Mouse (Mus musculus): ENCODE measurements at regions not wholly inside any gene's neighbourhood (a gene's known extent, or its start where the extent isn't known, plus 50 kb on each side); places are given as distances from the start of the nearest gene placed in this dataset.

- WGBS = 22% methylated on average over 6 of the region's 6 CpGs
- H3K4me1 ChIP-seq (replicated peaks; ENCODE audit: insufficient read depth, low read length) = no peaks in the 10 kb centered on the region
- H3K9me3 ChIP-seq (replicated peaks; ENCODE audit: low read length) = no peaks in the 10 kb centered on the region
- no peaks in the 10 kb centered on the region for H3K27me3 ChIP-seq (ENCODE audit: insufficient read depth, low read length)
- no peak overlapping the region for H3K9ac ChIP-seq (ENCODE audit: low read depth, low read length)
- H3K36me3 ChIP-seq (ENCODE audit: insufficient read depth, low read length) = no peaks in the 10 kb centered on the region
- no peak for DNase-seq (ENCODE audit: low spot score)
- no peak overlapping the region for H3K27ac ChIP-seq
- no peak overlapping the region for H3K4me3 ChIP-seq (replicated peaks; ENCODE audit: low read depth, low read length)
- no peak for TF ChIP-seq CTCF (IDR thresholded peaks at IDR 0.05; ENCODE audit: low read depth)
- ATAC-seq (replicated peaks; ENCODE audit: low FRiP score, low read depth) = no peak
- H3K4me2 ChIP-seq (ENCODE audit: low read length) = no peak overlapping the region
Observed at GRCm38 (mm10) chr14:101382838-101383237, 182.7 kb upstream of the Prr30 start.

DNA sequence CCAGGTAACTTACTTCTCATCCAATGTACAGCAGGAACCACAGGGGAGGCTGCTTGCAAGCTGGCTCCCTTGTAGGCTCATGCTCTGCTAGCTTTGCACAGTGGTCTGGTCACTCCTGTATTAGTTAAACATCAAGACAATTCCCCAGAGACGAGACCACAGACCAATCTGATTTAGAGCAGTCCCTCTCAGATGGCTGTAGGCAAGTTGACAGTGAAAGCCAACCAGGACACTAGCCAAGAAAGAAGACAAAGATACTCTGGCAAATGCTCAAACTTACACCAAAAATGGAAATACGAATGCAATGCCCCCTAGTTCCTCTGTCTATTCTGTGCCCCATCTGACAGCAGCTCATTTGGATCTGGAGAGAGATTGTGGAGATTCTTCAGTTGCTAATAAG, 181.8 kb upstream of the Prr30 start:
- Histone ChIP-seq H3K27me3 (ENCODE audit: insufficient read depth, low read length) (no peaks in the 10 kb centered on the region), H3K4me2 (ENCODE audit: low read length) (no peak overlapping the region), H3K4me3 (replicated peaks; ENCODE audit: low read depth, low read length) (no peak overlapping the region), H3K27ac (no peak overlapping the region), H3K9ac (ENCODE audit: low read depth, low read length) (no peak overlapping the region), H3K36me3 (ENCODE audit: insufficient read depth, low read length) (no peaks in the 10 kb centered on the region), H3K9me3 (replicated peaks; ENCODE audit: low read length) (no peaks in the 10 kb centered on the region), H3K4me1 (replicated peaks; ENCODE audit: insufficient read depth, low read length) (no peaks in the 10 kb centered on the region)
- DNase-seq (ENCODE audit: low spot score) (no peak), ATAC-seq (replicated peaks; ENCODE audit: low FRiP score, low read depth) (no peak)
- TF ChIP-seq CTCF (IDR thresholded peaks at IDR 0.05; ENCODE audit: low read depth) = no peak
- 81% methylated on average over 2 of the region's 2 CpGs for WGBS

DNA sequence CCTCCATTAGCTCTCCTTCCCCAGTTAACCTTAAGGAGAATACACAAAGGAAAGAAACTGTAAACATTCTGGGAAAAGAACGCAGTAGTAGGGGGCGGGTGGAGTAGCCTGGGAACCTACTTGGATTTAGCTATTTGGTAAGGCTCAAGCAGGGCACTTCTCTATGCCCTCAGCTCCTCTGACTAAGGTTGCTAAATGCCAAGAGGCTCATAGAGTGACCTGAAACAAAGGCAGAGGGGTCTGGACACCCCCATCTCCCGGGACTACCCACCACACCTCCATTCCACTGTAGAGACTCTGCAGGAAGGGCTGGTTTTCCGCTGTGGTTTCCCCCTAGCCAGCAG, 179.5 kb upstream of the Prr30 start:
- ATAC-seq (replicated peaks; ENCODE audit: low FRiP score, low read depth) = peak; percentile 40; the same call in 1 of the 2 replicates
- H3K27ac ChIP-seq = no peak overlapping the region

DNA sequence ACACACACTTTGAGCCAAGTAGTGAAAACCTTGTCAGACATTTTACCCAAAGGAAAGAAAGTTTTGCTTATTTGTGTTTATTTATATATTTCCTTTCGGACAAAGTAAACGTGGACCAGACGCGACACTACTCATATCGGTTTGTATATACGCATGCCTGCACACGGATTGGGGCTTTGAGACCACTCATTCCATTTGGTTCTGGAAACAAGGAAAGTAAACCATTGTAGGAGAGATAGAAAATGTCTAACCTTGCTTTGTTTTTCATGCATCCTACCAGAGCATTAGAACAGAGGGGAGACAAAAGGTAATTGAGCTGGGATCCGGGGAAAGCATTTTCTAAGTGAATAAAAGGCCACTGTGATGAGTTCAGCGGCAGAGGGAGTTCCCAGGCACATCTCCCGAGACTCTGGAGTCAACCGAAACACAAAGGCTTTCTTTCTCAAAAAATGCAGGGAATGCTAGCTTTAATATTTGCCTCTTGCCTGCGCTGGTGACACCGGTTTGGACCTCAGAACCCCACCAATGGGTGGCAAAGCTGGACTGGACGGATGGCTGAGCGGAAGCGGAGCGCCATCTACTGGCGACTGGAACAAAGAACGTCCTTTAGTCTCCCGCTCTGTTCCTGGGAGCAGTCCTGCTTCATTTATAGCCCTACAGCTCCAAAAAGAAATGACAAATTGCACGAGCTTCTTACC, 179.0 kb upstream of the Prr30 start:
- TF ChIP-seq CTCF (IDR thresholded peaks at IDR 0.05; ENCODE audit: low read depth) = peak; percentile 94
- H3K27me3 ChIP-seq (ENCODE audit: insufficient read depth, low read length) = no peaks in the 10 kb centered on the region
- no peak overlapping the region for H3K27ac ChIP-seq
- DNase-seq (ENCODE audit: low spot score) (peak; percentile 85), ATAC-seq (replicated peaks; ENCODE audit: low FRiP score, low read depth) (peak; percentile 80)
- H3K9me3 ChIP-seq (replicated peaks; ENCODE audit: low read length) = no peaks in the 10 kb centered on the region
- no peaks in the 10 kb centered on the region for H3K36me3 ChIP-seq (ENCODE audit: insufficient read depth, low read length)
- peak overlapping the region; percentile 48 for H3K4me2 ChIP-seq (ENCODE audit: low read length)
- WGBS = 26% methylated on average over 21 of the region's 21 CpGs
- 0 out of 2 replicates have a peak overlapping the region, but pooled peaks have one; percentile 15 for H3K4me3 ChIP-seq (replicated peaks; ENCODE audit: low read depth, low read length)
- H3K9ac ChIP-seq (ENCODE audit: low read depth, low read length) = no peak overlapping the region
- H3K4me1 ChIP-seq (replicated peaks; ENCODE audit: insufficient read depth, low read length) = no peaks in the 10 kb centered on the region

More for the DNA sequence above, 179.5 kb upstream of the Prr30 start:
- Histone ChIP-seq H3K9me3 (replicated peaks; ENCODE audit: low read length) (no peaks in the 10 kb centered on the region), H3K36me3 (ENCODE audit: insufficient read depth, low read length) (no peaks in the 10 kb centered on the region), H3K4me2 (ENCODE audit: low read length) (peak overlapping the region; percentile 48; the same call in 1 of the 2 replicates), H3K4me1 (replicated peaks; ENCODE audit: insufficient read depth, low read length) (no peaks in the 10 kb centered on the region), H3K9ac (ENCODE audit: low read depth, low read length) (no peak overlapping the region), H3K27me3 (ENCODE audit: insufficient read depth, low read length) (no peaks in the 10 kb centered on the region), H3K4me3 (replicated peaks; ENCODE audit: low read depth, low read length) (no peak overlapping the region)
- WGBS = 48% methylated on average over 4 of the region's 4 CpGs
- no peak for DNase-seq (ENCODE audit: low spot score)
- TF ChIP-seq CTCF (IDR thresholded peaks at IDR 0.05; ENCODE audit: low read depth) = no peak

DNA sequence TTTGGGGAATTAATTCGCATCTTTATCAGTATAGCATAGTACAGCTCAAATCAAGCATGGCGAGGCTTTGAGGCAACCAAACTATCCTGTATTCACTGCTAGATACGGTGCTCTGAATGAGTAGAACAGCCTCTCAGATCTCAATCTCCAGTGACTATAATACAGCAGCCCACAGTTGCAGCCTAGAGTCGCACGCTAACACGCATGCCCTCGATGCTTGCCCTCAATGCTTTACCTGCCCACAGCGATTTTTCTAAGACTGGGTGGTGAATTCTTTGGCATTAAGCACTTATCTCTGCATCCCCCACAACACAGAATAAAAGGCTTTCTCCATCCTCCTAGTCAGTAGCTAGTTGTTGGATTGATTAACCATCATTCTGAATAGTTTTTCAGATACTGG, 178.4 kb upstream of the Prr30 start:
- 83% methylated on average over 8 of the region's 8 CpGs for WGBS
- no peak overlapping the region for H3K9ac ChIP-seq (ENCODE audit: low read depth, low read length)
- no peaks in the 10 kb centered on the region for H3K4me1 ChIP-seq (replicated peaks; ENCODE audit: insufficient read depth, low read length)
- ATAC-seq (replicated peaks; ENCODE audit: low FRiP score, low read depth) = no peak
- H3K4me3 ChIP-seq (replicated peaks; ENCODE audit: low read depth, low read length) = no peak overlapping the region
- no peak for TF ChIP-seq CTCF (IDR thresholded peaks at IDR 0.05; ENCODE audit: low read depth)
- no peaks in the 10 kb centered on the region for H3K27me3 ChIP-seq (ENCODE audit: insufficient read depth, low read length)
- no peaks in the 10 kb centered on the region for H3K9me3 ChIP-seq (replicated peaks; ENCODE audit: low read length)
- no peak overlapping the region for H3K27ac ChIP-seq
- no peak for DNase-seq (ENCODE audit: low spot score)
- no peak overlapping the region for H3K4me2 ChIP-seq (ENCODE audit: low read length)
- H3K36me3 ChIP-seq (ENCODE audit: insufficient read depth, low read length) = no peaks in the 10 kb centered on the region

GRCm38 (mm10) chr14:101376690-101377089, 176.6 kb upstream of the Prr30 start:
- peak; percentile 15 for DNase-seq (ENCODE audit: low spot score)
- H3K4me3 ChIP-seq (replicated peaks; ENCODE audit: low read depth, low read length) = no peak overlapping the region
- no peaks in the 10 kb centered on the region for H3K27me3 ChIP-seq (ENCODE audit: insufficient read depth, low read length)
- H3K36me3 ChIP-seq (ENCODE audit: insufficient read depth, low read length) = no peaks in the 10 kb centered on the region
- no peak for ATAC-seq (replicated peaks; ENCODE audit: low FRiP score, low read depth)
- TF ChIP-seq CTCF (IDR thresholded peaks at IDR 0.05; ENCODE audit: low read depth) = no peak
- H3K9ac ChIP-seq (ENCODE audit: low read depth, low read length) = no peak overlapping the region
- H3K9me3 ChIP-seq (replicated peaks; ENCODE audit: low read length) = no peaks in the 10 kb centered on the region
- H3K4me1 ChIP-seq (replicated peaks; ENCODE audit: insufficient read depth, low read length) = no peaks in the 10 kb centered on the region
- H3K4me2 ChIP-seq (ENCODE audit: low read length) = no peak overlapping the region
- H3K27ac ChIP-seq = no peak overlapping the region
- 89% methylated on average over 1 of the region's 1 CpGs for WGBS

GRCm38 (mm10) chr14:101375833-101376232, 175.7 kb upstream of the Prr30 start:
- H3K9me3 ChIP-seq (replicated peaks; ENCODE audit: low read length) = no peaks in the 10 kb centered on the region
- H3K36me3 ChIP-seq (ENCODE audit: insufficient read depth, low read length) = no peaks in the 10 kb centered on the region
- H3K27me3 ChIP-seq (ENCODE audit: insufficient read depth, low read length) = no peaks in the 10 kb centered on the region
- no peak for ATAC-seq (replicated peaks; ENCODE audit: low FRiP score, low read depth)
- no peak overlapping the region for H3K4me3 ChIP-seq (replicated peaks; ENCODE audit: low read depth, low read length)
- no peak overlapping the region for H3K4me2 ChIP-seq (ENCODE audit: low read length)
- DNase-seq (ENCODE audit: low spot score) = no peak
- WGBS = 31% methylated on average over 6 of the region's 6 CpGs
- no peaks in the 10 kb centered on the region for H3K4me1 ChIP-seq (replicated peaks; ENCODE audit: insufficient read depth, low read length)
- no peak overlapping the region for H3K27ac ChIP-seq
- no peak for TF ChIP-seq CTCF (IDR thresholded peaks at IDR 0.05; ENCODE audit: low read depth)
- no peak overlapping the region for H3K9ac ChIP-seq (ENCODE audit: low read depth, low read length)

Measured in kidney, postnatal 0 days (tissue).